Mouse (Mus musculus) forebrain, embryonic 16.5 days (tissue): ENCODE measurements at regions not wholly inside any gene's neighbourhood (a gene's known extent, or its start where the extent isn't known, plus 50 kb on each side); places are given as distances from the start of the nearest gene placed in this dataset.
A peak's percentile ranks its signal among the peaks of the same experiment; 100 is the strongest.

Experiments
- ATAC-seq: fragments of 200-750 bp; cut with Nextera tagmentation; 2 replicates; pipeline ENCODE4 v1.8.0; 2017; ENCODE audit warnings: mild to moderate bottlenecking, moderate library complexity
- H3K27ac ChIP-seq: fragments of 300-500 bp; sonication (generic); 2 replicates; pipeline ENCODE4 v1.5.1; 2014; ENCODE audit warnings: low read length, control low read depth
- H3K27me3 ChIP-seq: fragments of 300-500 bp; sonication (generic); replicated peaks from 2 replicates; pipeline ENCODE4 v1.6.1; 2014; ENCODE audit warnings: low read length; ENCODE audit not compliant: control insufficient read depth, insufficient read depth
- H3K36me3 ChIP-seq: fragments of 300-500 bp; sonication (generic); 2 replicates; pipeline ENCODE4 v1.6.1; 2014; ENCODE audit not compliant: control insufficient read depth, insufficient read depth
- H3K4me1 ChIP-seq: fragments of 300-500 bp; sonication (generic); replicated peaks from 2 replicates; pipeline ENCODE4 v1.6.1; 2014; ENCODE audit warnings: low read length; ENCODE audit not compliant: control insufficient read depth, insufficient read depth
- H3K4me2 ChIP-seq: fragments of 300-500 bp; sonication (generic); 2 replicates; pipeline ENCODE4 v1.6.1; 2014; ENCODE audit warnings: mild to moderate bottlenecking, low read length, control low read depth
- H3K4me3 ChIP-seq: fragments of 300-500 bp; sonication (generic); replicated peaks from 2 replicates; pipeline ENCODE4 v1.5.1; 2014; ENCODE audit warnings: mild to moderate bottlenecking, low read length, control low read depth
- H3K9ac ChIP-seq: fragments of 300-500 bp; sonication (generic); replicated peaks from 2 replicates; pipeline ENCODE4 v1.6.1; 2014; ENCODE audit warnings: low read depth, low read length, control low read depth
- H3K9me3 ChIP-seq: fragments of 300-500 bp; sonication (generic); 2 replicates; pipeline ENCODE4 v1.6.1; 2016; ENCODE audit warnings: low read length; ENCODE audit not compliant: control insufficient read depth
- WGBS: fragments of 180-500 bp; shearing (Covaris S2); extraction: QIAGEN DNeasy Blood & Tissue Kit; methylation state at CpG from one replicate; pipeline ENCODE4 v1.1.7; 2014; 5-methylcytosine and 5-hydroxymethylcytosine counted together

DNA sequence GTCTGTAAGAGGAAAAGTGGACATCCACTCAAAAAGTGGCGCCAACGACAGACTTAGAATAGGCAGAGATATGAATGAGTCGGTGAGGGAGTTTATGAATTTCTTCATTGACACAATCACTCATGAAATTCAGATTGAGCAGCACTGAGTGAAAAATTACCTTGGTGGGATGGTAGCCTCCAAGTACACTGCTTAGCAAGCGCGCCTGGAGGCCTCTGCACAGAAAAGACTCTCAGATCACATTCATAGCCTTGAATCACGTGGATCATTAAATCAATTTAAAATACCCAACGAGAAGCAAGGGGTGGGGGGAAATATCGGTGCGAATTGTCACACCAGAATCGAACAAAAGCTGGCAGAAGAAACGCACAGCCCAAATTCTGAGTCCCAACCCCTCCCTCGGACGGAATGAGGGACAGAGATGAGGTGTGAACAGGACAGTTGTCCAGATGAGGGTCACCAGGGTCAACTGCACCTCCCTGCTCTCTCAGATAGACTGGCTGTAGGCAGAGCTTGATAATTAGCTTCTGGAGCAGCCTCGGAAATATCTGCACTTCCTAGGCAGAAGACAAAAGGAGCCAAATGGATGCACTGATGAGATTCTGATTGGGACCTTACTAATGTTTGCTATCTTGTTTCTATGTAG lies 113.5 kb upstream of the Cdkn3 start:
- Histone ChIP-seq H3K4me3 (no peak overlapping the region), H3K4me1 (no peaks in the 10 kb centered on the region), H3K9ac (no peak overlapping the region), H3K27me3 (peaks cover 51% of the 10 kb centered on the region), H3K9me3 (no peaks in the 10 kb centered on the region), H3K36me3 (no peaks in the 10 kb centered on the region), H3K27ac (no peak overlapping the region), H3K4me2 (no peak overlapping the region)
- WGBS = 73% methylated on average over 14 of the region's 14 CpGs
- no peak for ATAC-seq

DNA sequence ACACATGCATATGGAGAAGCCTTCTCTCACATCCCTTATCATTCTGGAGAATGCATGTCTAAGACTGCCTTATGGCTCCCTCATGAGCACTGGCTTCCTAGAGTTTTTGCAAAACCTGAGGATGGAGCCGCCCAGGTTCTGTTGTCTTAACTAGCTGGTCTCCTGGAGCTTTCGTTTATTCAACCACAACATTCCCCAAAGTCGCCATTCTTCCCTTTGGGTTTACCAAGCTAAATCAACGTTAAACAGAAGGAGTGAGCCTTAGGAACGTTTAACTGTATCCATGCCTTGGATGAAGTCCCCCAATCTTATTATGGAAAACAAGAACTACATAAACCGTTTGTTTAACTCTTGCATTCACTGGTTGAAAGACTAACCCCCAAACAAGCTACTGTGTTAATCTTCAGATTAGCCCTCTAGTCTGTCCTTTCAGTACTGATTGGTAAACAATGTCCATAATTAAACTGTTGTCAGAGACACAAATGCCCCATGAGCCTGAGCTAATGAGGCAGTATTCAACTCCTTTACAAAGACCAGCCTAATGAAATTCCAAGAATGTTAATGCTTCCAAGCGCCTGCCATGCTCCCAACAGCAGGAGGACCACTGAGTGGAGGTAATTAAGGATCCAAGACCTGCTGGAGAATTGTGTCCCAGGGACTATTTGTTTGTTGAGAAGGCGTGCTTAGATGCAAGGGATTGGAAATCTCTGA lies 121.1 kb upstream of the Cdkn3 start:
- ATAC-seq = peak; percentile 65; the same call in 1 of the 2 replicates
- under 1% methylated on average over 8 of the region's 8 CpGs for WGBS
- no peaks in the 10 kb centered on the region for H3K9me3 ChIP-seq
- H3K4me2 ChIP-seq = no peak overlapping the region
- H3K27ac ChIP-seq = no peak overlapping the region
- H3K36me3 ChIP-seq = no peaks in the 10 kb centered on the region
- no peak overlapping the region for H3K4me3 ChIP-seq
- H3K9ac ChIP-seq = no peak overlapping the region
- peaks cover 68% of the 10 kb centered on the region for H3K27me3 ChIP-seq
- no peaks in the 10 kb centered on the region for H3K4me1 ChIP-seq

GRCm38 (mm10) chr14:46638516-46638915 lies 121.8 kb upstream of the Cdkn3 start:
- WGBS = 74% methylated on average over 6 of the region's 6 CpGs
- no peaks in the 10 kb centered on the region for H3K36me3 ChIP-seq
- no peak overlapping the region for H3K4me2 ChIP-seq
- peaks cover 68% of the 10 kb centered on the region for H3K27me3 ChIP-seq
- no peak overlapping the region for H3K9ac ChIP-seq
- ATAC-seq = no peak
- no peak overlapping the region for H3K4me3 ChIP-seq
- H3K4me1 ChIP-seq = no peaks in the 10 kb centered on the region
- no peak overlapping the region for H3K27ac ChIP-seq
- no peaks in the 10 kb centered on the region for H3K9me3 ChIP-seq

DNA sequence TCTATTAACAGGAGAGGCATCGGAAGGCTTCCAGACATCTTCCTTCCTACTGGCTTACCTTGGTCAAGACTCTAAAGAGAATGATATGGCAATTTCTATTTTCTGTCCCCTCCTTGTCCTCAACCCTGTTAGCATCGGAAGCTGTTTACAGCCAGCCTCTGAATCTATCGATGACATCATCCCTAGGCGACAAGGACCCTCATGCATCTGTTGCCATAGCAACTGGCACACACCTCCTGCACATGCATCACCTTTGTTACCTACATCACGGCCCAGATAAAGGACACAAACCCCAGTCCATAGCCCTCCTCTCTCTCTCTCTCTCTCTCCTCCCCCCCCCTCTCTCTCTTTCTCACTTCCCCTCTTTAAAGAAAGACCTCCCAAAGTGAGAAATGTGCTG lies 123.1 kb upstream of the Cdkn3 start:
- H3K9me3 ChIP-seq = no peaks in the 10 kb centered on the region
- H3K4me1 ChIP-seq = no peaks in the 10 kb centered on the region
- H3K27me3 ChIP-seq = peaks cover 64% of the 10 kb centered on the region
- H3K9ac ChIP-seq = no peak overlapping the region
- WGBS = 61% methylated on average over 5 of the region's 5 CpGs
- H3K4me3 ChIP-seq = no peak overlapping the region
- no peak overlapping the region for H3K4me2 ChIP-seq
- no peak for ATAC-seq
- no peak overlapping the region for H3K27ac ChIP-seq
- no peaks in the 10 kb centered on the region for H3K36me3 ChIP-seq

DNA sequence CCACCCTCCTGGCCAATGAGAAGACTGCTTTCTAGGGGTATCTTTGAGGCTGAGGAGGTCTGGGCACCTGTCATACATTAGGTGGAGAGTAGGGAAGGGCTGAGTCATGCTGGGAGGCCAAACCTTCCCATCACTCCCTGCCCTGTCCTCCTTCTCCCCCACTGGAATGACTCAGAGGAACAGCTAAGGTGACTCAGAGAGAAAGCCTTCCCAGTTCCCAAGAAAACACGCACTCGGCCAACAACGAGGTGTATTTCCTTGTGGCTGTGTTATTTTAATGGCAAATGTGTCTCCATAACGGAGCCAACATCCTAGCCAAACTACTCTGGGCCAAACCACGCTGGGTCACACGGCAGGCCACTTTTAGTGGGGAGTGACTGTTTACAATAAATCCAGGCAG lies 124.0 kb upstream of the Cdkn3 start:
- WGBS = 85% methylated on average over 6 of the region's 6 CpGs
- Histone ChIP-seq H3K4me1 (no peaks in the 10 kb centered on the region), H3K27me3 (peaks cover 59% of the 10 kb centered on the region)

DNA sequence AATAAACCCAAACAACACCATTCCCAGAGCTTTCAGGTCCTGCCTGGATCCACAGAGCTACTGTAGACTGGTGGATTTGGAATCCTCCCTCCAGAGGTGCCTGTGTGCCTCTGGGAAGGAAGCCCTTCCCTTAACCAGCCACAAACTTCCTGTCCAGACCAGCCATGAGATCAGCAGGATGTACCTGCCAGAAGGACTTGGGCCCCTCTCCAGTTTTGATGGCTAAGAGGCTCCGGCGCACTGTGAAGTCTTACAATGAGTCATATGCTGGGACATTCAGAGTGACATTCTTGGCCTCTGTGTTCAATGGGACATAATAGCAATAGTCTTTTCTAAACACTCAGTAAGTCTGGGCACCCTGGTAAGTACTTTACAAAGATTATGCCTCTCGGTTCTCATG lies 125.0 kb upstream of the Cdkn3 start:
- Histone ChIP-seq H3K9ac (no peak overlapping the region), H3K27ac (no peak overlapping the region), H3K4me2 (no peak overlapping the region), H3K4me1 (no peaks in the 10 kb centered on the region), H3K36me3 (no peaks in the 10 kb centered on the region), H3K4me3 (no peak overlapping the region), H3K9me3 (no peaks in the 10 kb centered on the region), H3K27me3 (peaks cover 53% of the 10 kb centered on the region)
- WGBS = 73% methylated on average over 3 of the region's 3 CpGs
- no peak for ATAC-seq

More for the DNA sequence above, 124.0 kb upstream of the Cdkn3 start:
- ATAC-seq = no peak
- H3K27ac ChIP-seq = no peak overlapping the region
- H3K4me3 ChIP-seq = no peak overlapping the region
- no peak overlapping the region for H3K4me2 ChIP-seq
- H3K9me3 ChIP-seq = no peaks in the 10 kb centered on the region
- no peak overlapping the region for H3K9ac ChIP-seq
- H3K36me3 ChIP-seq = no peaks in the 10 kb centered on the region

DNA sequence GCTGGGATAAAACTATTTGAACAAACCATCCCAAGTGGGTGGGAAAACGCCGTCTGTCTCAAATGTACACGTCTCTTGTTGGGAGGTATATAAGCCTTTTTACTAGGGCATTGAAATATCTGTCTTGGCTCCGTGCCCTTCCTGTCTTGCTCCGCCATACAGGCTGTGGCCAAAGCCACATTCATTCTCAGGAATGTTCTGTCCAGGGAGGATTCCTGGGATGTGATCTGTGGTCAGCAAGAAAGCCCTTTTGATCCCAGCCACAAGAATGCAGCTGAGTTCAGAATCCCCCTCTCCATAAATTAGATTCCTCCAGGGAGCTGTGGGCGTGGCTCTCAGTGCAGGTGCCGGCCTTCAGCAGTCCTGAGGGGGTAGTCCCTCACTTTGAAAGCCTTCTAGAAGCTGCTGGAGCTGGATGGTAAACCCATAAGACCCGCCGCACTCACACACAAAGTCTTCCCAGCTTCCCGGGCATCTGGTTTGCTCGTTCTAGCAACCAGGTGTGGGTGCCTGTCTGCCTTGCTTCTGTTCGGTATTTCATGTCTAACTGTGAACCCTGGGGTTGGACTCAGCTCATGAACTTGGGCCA lies 125.6 kb upstream of the Cdkn3 start:
- Histone ChIP-seq H3K4me3 (no peak overlapping the region), H3K4me2 (no peak overlapping the region), H3K27me3 (peaks cover 53% of the 10 kb centered on the region), H3K9me3 (no peaks in the 10 kb centered on the region), H3K27ac (no peak overlapping the region), H3K9ac (no peak overlapping the region), H3K4me1 (no peaks in the 10 kb centered on the region), H3K36me3 (no peaks in the 10 kb centered on the region)
- ATAC-seq = no peak
- 71% methylated on average over 12 of the region's 12 CpGs for WGBS

- H3K36me3 ChIP-seq = no peaks in the 10 kb centered on the region
Observed at GRCm38 (mm10) chr14:46634251-46634650, 126.1 kb upstream of the Cdkn3 start.

GRCm38 (mm10) chr14:46627690-46628089 lies 132.7 kb upstream of the Cdkn3 start:
- Histone ChIP-seq H3K27me3 (0 out of 2 replicates have a peak, but pooled peaks cover 6% of the 10 kb centered on the region), H3K4me3 (no peak overlapping the region), H3K4me1 (no peaks in the 10 kb centered on the region), H3K27ac (no peak overlapping the region), H3K36me3 (no peaks in the 10 kb centered on the region), H3K9ac (no peak overlapping the region), H3K4me2 (no peak overlapping the region), H3K9me3 (no peaks in the 10 kb centered on the region)
- 95% methylated on average over 5 of the region's 5 CpGs for WGBS
- ATAC-seq = no peak

More at GRCm38 (mm10) chr14:46634251-46634650, 126.1 kb upstream of the Cdkn3 start:
- no peaks in the 10 kb centered on the region for H3K9me3 ChIP-seq
- H3K4me1 ChIP-seq = no peaks in the 10 kb centered on the region
- no peak overlapping the region for H3K27ac ChIP-seq
- no peak overlapping the region for H3K4me2 ChIP-seq
- H3K27me3 ChIP-seq = peaks cover 54% of the 10 kb centered on the region
- H3K9ac ChIP-seq = no peak overlapping the region
- WGBS = 90% methylated on average over 10 of the region's 10 CpGs
- H3K4me3 ChIP-seq = no peak overlapping the region
- ATAC-seq = no peak
